Mouse (Mus musculus) embryonic facial prominence, embryonic 13.5 days (tissue): ENCODE data around the gene Zbtb16. TPM values are rescaled to one million over a fixed set of nuclear protein-coding genes. Genes with fewer than 3 reads are reported as not detected.
A peak's percentile ranks its signal among the peaks of the same experiment; 100 is the strongest.

Experiments used
- ATAC-seq: fragments of 200-750 bp; cut with Nextera tagmentation; 2 replicates; pipeline ENCODE4 v1.8.0; 2017; ENCODE audit warnings: low read depth; ENCODE audit not compliant: insufficient number of reproducible peaks, insufficient read depth, low FRiP score, low TSS enrichment
- H3K27ac ChIP-seq: fragments of 300-500 bp; sonication (generic); 2 replicates; pipeline ENCODE4 v1.5.1; 2015; ENCODE audit warnings: moderate library complexity, mild to moderate bottlenecking, inconsistent platforms
- H3K27me3 ChIP-seq: fragments of 300-500 bp; sonication (generic); 2 replicates; pipeline ENCODE4 v1.6.1; 2015; ENCODE audit warnings: mild to moderate bottlenecking, inconsistent platforms
- H3K36me3 ChIP-seq: fragments of 300-500 bp; sonication (generic); 2 replicates; pipeline ENCODE4 v1.6.1; 2015; ENCODE audit warnings: mild to moderate bottlenecking, inconsistent platforms
- H3K4me1 ChIP-seq: fragments of 300-500 bp; sonication (generic); 2 replicates; pipeline ENCODE4 v1.6.1; 2015; ENCODE audit warnings: inconsistent platforms
- H3K4me2 ChIP-seq: fragments of 300-500 bp; sonication (generic); 2 replicates; pipeline ENCODE4 v1.6.1; 2015; ENCODE audit warnings: moderate library complexity, mild to moderate bottlenecking, inconsistent platforms
- H3K4me3 ChIP-seq: fragments of 300-500 bp; sonication (generic); 2 replicates; pipeline ENCODE4 v1.5.1; 2015; ENCODE audit warnings: mild to moderate bottlenecking, inconsistent platforms
- H3K9ac ChIP-seq: fragments of 300-500 bp; sonication (generic); 2 replicates; pipeline ENCODE4 v1.6.1; 2015; ENCODE audit warnings: mild to moderate bottlenecking, inconsistent platforms
- H3K9me3 ChIP-seq: fragments of 300-500 bp; sonication (generic); 2 replicates; pipeline ENCODE4 v1.6.1; 2016; ENCODE audit warnings: inconsistent platforms
- WGBS: fragments of 180-500 bp; shearing (Covaris S2); methylation state at CpG from one replicate; pipeline ENCODE4 v1.1.7; 2015; ENCODE audit warnings: mixed read lengths; 5-methylcytosine and 5-hydroxymethylcytosine counted together
- polyA plus RNA-seq: library from polyadenylated mRNA; unstranded; fragments of >200 nt; fragmentation: Nextera tagmentation; extraction: Ambion mirVana; gene quantifications from 2 replicates; pipeline ENCODE4 v1.2.1, GENCODE M21; 2015

The Zbtb16 gene
- polyA plus RNA-seq, 1 experiment from 2014 or later, result 2.2 TPM

DNA sequence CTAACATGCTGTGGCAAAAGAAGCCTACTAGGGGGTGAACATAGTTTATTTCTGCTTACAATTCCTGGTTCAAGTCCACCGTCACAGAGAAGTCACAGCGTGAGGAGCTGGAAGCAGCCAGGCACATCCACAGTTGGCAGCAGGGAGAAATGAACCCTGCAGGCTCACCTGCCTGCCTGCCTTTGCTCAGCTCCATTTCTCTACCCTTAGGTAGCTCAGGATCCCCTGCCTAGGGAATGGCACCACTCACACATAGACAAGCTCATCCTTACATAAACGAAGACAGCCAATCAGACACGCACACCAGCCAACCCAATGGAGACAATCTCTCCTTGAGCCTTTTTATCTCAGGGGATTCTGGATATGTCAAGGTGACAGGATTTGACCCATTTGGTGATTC, 87.3 kb downstream of the Zbtb16 start:
- WGBS, result 93% methylated on average over 4 of the region's 4 CpGs
- Histone ChIP-seq H3K9ac (no peak overlapping the region), H3K9me3 (no peaks in the 10 kb centered on the region), H3K4me2 (no peak overlapping the region), H3K4me3 (no peak overlapping the region), H3K27ac (no peak overlapping the region), H3K36me3 (no peaks in the 10 kb centered on the region), H3K27me3 (no peaks in the 10 kb centered on the region), H3K4me1 (peaks cover 18% of the 10 kb centered on the region)
- no peak for ATAC-seq

DNA sequence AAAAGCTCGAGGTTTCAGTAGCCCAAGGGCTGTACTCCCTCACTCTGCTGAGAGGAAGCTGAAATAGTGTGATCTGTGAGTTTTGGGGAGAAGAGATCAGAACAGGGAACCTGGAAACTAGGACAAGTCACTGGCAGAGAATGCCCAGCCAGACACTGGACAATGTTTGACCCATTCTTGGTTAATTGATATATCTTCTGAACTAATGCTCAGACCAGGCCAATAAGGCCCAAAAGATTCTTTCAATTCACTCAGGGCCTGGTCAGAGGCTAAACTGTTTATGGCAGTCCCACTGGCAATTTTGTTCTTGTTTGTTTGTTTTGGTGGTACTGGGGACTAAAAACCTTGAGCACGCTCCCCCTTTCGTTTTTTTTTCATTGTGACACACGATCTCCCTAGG, 87.8 kb downstream of the Zbtb16 start:
- ATAC-seq, result no peak
- no peak overlapping the region for H3K4me3 ChIP-seq
- no peak overlapping the region for H3K27ac ChIP-seq
- no peak overlapping the region for H3K4me2 ChIP-seq
- H3K4me1 ChIP-seq, result peaks cover 19% of the 10 kb centered on the region
- no peaks in the 10 kb centered on the region for H3K9me3 ChIP-seq
- WGBS, result 64% methylated on average over 4 of the region's 4 CpGs
- H3K36me3 ChIP-seq, result no peaks in the 10 kb centered on the region
- H3K27me3 ChIP-seq, result peaks cover 1% of the 10 kb centered on the region; the same call in 1 of the 2 replicates
- H3K9ac ChIP-seq, result no peak overlapping the region

DNA sequence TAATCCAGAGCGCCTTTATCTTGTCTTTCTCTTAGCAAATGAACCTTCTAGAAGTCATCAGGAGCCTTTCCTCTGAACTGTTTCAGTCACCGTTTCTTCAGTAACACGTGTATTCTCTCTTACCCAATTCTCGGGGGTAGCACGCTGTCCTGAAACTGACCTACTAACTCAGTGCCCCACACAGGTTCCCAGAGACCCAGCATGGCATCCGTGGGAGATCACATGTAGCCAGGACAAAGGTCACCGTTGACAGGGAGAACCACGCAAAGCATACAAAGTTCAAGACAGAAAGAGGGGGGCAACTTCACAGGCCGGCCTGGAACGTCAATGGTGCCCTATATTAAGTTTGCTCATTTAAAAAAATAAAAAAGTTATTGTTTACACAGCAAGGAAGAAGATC, 89.5 kb downstream of the Zbtb16 start:
- Histone ChIP-seq H3K27ac (no peak overlapping the region), H3K4me2 (no peak overlapping the region), H3K4me1 (peaks cover 14% of the 10 kb centered on the region), H3K9me3 (no peaks in the 10 kb centered on the region), H3K27me3 (peaks cover 13% of the 10 kb centered on the region; the same call in 1 of the 2 replicates), H3K4me3 (no peak overlapping the region), H3K9ac (no peak overlapping the region), H3K36me3 (no peaks in the 10 kb centered on the region)
- 91% methylated on average over 10 of the region's 10 CpGs for WGBS
- ATAC-seq, result no peak

DNA sequence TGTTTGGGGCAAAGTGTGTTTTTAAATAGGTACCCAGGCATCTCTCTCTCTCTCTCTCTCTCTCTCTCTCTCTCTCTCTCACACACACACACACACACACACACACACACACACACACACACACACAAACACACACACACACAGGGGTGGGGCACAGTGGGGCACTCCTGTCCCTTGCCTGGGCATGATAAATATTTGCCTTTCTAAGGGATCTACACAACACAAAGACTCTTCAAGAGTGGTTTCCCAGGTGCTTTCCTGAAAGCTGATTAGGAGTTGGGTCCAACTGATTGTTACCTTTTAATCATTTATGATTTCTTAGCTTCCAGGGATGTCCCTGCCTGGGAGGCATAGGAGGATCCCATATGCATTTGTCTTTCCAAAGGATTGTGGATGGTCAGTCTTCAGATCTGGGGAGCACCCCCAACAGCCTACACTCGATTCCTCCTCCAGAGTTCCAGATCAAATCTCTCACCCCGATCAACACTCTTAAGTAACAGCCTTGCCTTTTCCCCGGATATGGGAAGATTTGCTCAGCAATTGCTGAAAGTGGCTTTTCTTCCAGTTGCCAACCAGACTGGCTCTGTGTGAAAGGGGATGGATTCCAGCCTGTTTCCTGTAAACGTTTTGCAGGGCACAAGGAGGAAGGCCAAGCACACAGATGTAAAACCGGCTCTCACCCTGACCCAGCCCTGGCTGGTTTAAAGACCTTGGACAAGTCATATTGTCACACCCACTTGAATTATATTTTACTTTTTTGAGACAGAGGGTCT, 90.5 kb downstream of the Zbtb16 start:
- peaks cover 21% of the 10 kb centered on the region for H3K4me1 ChIP-seq
- H3K27me3 ChIP-seq, result peaks cover 13% of the 10 kb centered on the region; the same call in 1 of the 2 replicates
- ATAC-seq, result no peak
- no peaks in the 10 kb centered on the region for H3K9me3 ChIP-seq
- no peak overlapping the region for H3K4me2 ChIP-seq
- H3K27ac ChIP-seq, result no peak overlapping the region
- H3K4me3 ChIP-seq, result no peak overlapping the region
- 66% methylated on average over 5 of the region's 5 CpGs for WGBS
- no peaks in the 10 kb centered on the region for H3K36me3 ChIP-seq
- no peak overlapping the region for H3K9ac ChIP-seq

- peaks cover 26% of the 10 kb centered on the region for H3K4me1 ChIP-seq
- peaks cover 13% of the 10 kb centered on the region; the same call in 1 of the 2 replicates for H3K27me3 ChIP-seq
- no peak overlapping the region for H3K4me2 ChIP-seq
- H3K27ac ChIP-seq, result no peak overlapping the region
- no peak overlapping the region for H3K4me3 ChIP-seq
- no peak for ATAC-seq
- H3K36me3 ChIP-seq, result no peaks in the 10 kb centered on the region
- no peaks in the 10 kb centered on the region for H3K9me3 ChIP-seq
- H3K9ac ChIP-seq, result no peak overlapping the region
- 77% methylated on average over 13 of the region's 13 CpGs for WGBS
Observed at GRCm38 (mm10) chr9:48744916-48745315, 91.1 kb downstream of the Zbtb16 start.

GRCm38 (mm10) chr9:48744451-48744850, 91.6 kb downstream of the Zbtb16 start:
- WGBS, result 92% methylated on average over 6 of the region's 6 CpGs
- no peak overlapping the region for H3K9ac ChIP-seq
- no peaks in the 10 kb centered on the region for H3K36me3 ChIP-seq
- H3K9me3 ChIP-seq, result no peaks in the 10 kb centered on the region
- H3K27ac ChIP-seq, result no peak overlapping the region
- ATAC-seq, result no peak
- peaks cover 31% of the 10 kb centered on the region for H3K4me1 ChIP-seq
- H3K4me3 ChIP-seq, result no peak overlapping the region
- H3K27me3 ChIP-seq, result peaks cover 13% of the 10 kb centered on the region; the same call in 1 of the 2 replicates
- no peak overlapping the region for H3K4me2 ChIP-seq

- 93% methylated on average over 11 of the region's 11 CpGs for WGBS
Observed at GRCm38 (mm10) chr9:48743338-48744285, 92.4 kb downstream of the Zbtb16 start.

GRCm38 (mm10) chr9:48742150-48742549, 93.9 kb downstream of the Zbtb16 start:
- no peak for ATAC-seq
- H3K9ac ChIP-seq, result no peak overlapping the region
- no peak overlapping the region for H3K4me3 ChIP-seq
- H3K27me3 ChIP-seq, result peaks cover 24% of the 10 kb centered on the region; the same call in 1 of the 2 replicates
- no peaks in the 10 kb centered on the region for H3K9me3 ChIP-seq
- peaks cover 51% of the 10 kb centered on the region for H3K4me1 ChIP-seq
- H3K4me2 ChIP-seq, result no peak overlapping the region
- WGBS, result 93% methylated on average over 7 of the region's 7 CpGs
- H3K36me3 ChIP-seq, result no peaks in the 10 kb centered on the region
- no peak overlapping the region for H3K27ac ChIP-seq

More at GRCm38 (mm10) chr9:48743338-48744285, 92.4 kb downstream of the Zbtb16 start:
- no peak overlapping the region for H3K9ac ChIP-seq
- no peak overlapping the region for H3K4me2 ChIP-seq
- H3K4me3 ChIP-seq, result no peak overlapping the region
- no peak for ATAC-seq
- H3K27me3 ChIP-seq, result peaks cover 20% of the 10 kb centered on the region; the same call in 1 of the 2 replicates
- no peaks in the 10 kb centered on the region for H3K9me3 ChIP-seq
- H3K36me3 ChIP-seq, result no peaks in the 10 kb centered on the region
- peaks cover 39% of the 10 kb centered on the region for H3K4me1 ChIP-seq
- no peak overlapping the region for H3K27ac ChIP-seq

GRCm38 (mm10) chr9:48741433-48742077, 94.5 kb downstream of the Zbtb16 start:
- no peak overlapping the region for H3K27ac ChIP-seq
- no peak overlapping the region for H3K4me2 ChIP-seq
- H3K36me3 ChIP-seq, result no peaks in the 10 kb centered on the region
- peaks cover 56% of the 10 kb centered on the region for H3K4me1 ChIP-seq
- no peak for ATAC-seq
- H3K4me3 ChIP-seq, result no peak overlapping the region
- H3K9ac ChIP-seq, result no peak overlapping the region
- H3K9me3 ChIP-seq, result no peaks in the 10 kb centered on the region
- WGBS, result 94% methylated on average over 14 of the region's 14 CpGs
- peaks cover 24% of the 10 kb centered on the region; the same call in 1 of the 2 replicates for H3K27me3 ChIP-seq

DNA sequence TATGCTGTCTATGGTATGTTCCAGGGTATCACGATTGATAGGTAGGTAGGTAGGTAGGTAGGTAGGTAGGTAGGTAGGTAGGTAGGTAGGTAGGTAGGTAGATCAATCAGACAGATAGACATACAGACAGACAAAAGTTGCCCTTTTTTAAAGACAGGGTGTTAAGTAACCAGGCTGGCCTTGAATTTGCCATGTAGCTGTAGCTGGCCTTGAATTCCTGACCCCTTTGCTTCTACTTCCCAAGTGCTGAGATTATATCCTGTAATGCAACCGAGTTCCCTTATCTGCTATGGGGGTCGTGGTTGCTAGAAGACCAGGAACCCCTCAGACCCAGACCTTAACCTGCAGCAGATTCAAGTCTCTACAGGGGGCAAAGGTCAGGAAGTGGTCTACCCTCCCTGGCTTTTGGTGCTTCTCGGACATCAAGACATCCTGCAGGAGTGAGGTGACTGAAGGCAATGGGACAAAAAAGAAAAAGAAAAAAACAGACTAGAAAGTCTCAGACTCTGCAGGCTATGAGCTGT, 95.2 kb downstream of the Zbtb16 start:
- peak overlapping the region; percentile 46; the same call in 1 of the 2 replicates for H3K4me2 ChIP-seq
- no peak for ATAC-seq
- no peaks in the 10 kb centered on the region for H3K9me3 ChIP-seq
- no peak overlapping the region for H3K9ac ChIP-seq
- 70% methylated on average over 4 of the region's 4 CpGs for WGBS
- peaks cover 26% of the 10 kb centered on the region for H3K27me3 ChIP-seq
- peak overlapping the region; percentile 71; the same call in 1 of the 2 replicates for H3K27ac ChIP-seq
- no peaks in the 10 kb centered on the region for H3K36me3 ChIP-seq
- H3K4me3 ChIP-seq, result no peak overlapping the region
- H3K4me1 ChIP-seq, result peaks cover 64% of the 10 kb centered on the region

DNA sequence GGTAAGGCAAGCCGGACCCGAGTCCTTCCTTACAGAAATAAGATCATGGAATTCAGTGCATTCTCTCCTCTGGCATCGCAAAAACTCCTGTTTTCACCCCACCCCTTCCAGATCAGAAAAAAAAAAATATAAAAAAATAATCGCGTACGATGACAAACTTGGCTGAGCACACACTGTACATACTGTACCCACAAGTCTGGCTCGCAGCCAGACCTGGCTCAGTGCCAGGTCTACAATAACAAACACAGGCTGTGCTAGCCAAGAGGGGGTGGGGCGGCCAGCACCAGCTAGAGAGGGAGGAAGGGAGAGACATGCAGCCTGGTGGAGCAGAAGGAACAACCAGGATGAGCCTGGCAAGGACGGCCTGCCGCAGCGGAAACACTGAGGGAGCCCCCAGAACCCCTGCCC, 95.9 kb downstream of the Zbtb16 start:
- ATAC-seq, result peak; percentile 90
- Histone ChIP-seq H3K36me3 (no peaks in the 10 kb centered on the region), H3K9ac (peak overlapping the region; percentile 44; the same call in 1 of the 2 replicates), H3K4me1 (peaks cover 68% of the 10 kb centered on the region), H3K9me3 (no peaks in the 10 kb centered on the region), H3K4me3 (no peak overlapping the region), H3K4me2 (peak overlapping the region; percentile 46), H3K27me3 (peaks cover 33% of the 10 kb centered on the region), H3K27ac (peak overlapping the region; percentile 71)
- WGBS, result 4% methylated on average over 11 of the region's 11 CpGs
